Mouse (Mus musculus): ENCODE results near the gene Gp1bb. TPM values are rescaled to one million over a fixed set of nuclear protein-coding genes. Genes with fewer than 3 reads are reported as not detected.

Gene Gp1bb
- polyA plus RNA-seq, 1 experiment from 2014 or later, result 1.1 TPM

- H3K9ac ChIP-seq (replicated peaks; ENCODE audit: low read depth, low read length), result no peak overlapping the region
- H3K4me1 ChIP-seq (ENCODE audit: control insufficient read depth, insufficient read depth, low read length), result peaks cover 12% of the 10 kb centered on the region; the same call in 1 of the 2 replicates
- no peak for ATAC-seq (ENCODE audit: insufficient number of reproducible peaks, insufficient read depth, low FRiP score, low read depth)
- H3K4me3 ChIP-seq (ENCODE audit: low read depth, low read length), result no peak overlapping the region
- no peaks in the 10 kb centered on the region for H3K36me3 ChIP-seq (ENCODE audit: control insufficient read depth, insufficient read depth, low read length)
- WGBS, result 54% methylated on average over 3 of the region's 3 CpGs
- H3K27ac ChIP-seq (ENCODE audit: low read length), result no peak overlapping the region
- 0 out of 2 replicates have a peak, but pooled peaks cover 4% of the 10 kb centered on the region for H3K27me3 ChIP-seq (ENCODE audit: control insufficient read depth, insufficient read depth, low read length)
- no peak overlapping the region for H3K4me2 ChIP-seq (replicated peaks; ENCODE audit: low read depth, low read length)
- H3K9me3 ChIP-seq (ENCODE audit: control insufficient read depth, low read depth, low read length), result no peaks in the 10 kb centered on the region
Measured at GRCm38 (mm10) chr16:18632059-18632458, 9.9 kb upstream of the Gp1bb start.

DNA sequence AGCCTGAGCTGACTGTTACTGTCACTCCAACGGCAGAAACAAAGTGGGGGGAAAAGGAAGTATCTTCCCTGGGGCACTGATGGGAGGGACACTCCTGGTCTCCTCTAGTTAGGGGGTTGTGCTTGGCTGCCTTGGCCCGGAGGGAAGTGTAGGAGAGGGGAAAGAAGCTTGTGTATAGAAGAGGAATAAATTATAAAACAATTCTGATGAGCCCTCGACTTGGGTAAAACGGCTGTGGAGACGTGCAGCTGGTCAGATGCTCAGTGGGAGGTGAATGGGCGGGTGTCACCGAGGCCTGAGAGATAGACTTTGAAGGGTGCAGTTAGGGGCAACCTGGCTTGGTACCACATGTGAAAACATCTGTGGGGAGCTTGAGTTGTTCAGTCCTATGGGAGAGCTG is 8.9 kb upstream of the Gp1bb start:
- no peaks in the 10 kb centered on the region for H3K36me3 ChIP-seq (ENCODE audit: control insufficient read depth, insufficient read depth, low read length)
- WGBS, result 54% methylated on average over 7 of the region's 7 CpGs
- 0 out of 2 replicates have a peak, but pooled peaks cover 8% of the 10 kb centered on the region for H3K27me3 ChIP-seq (ENCODE audit: control insufficient read depth, insufficient read depth, low read length)
- no peaks in the 10 kb centered on the region for H3K9me3 ChIP-seq (ENCODE audit: control insufficient read depth, low read depth, low read length)
- ATAC-seq (ENCODE audit: insufficient number of reproducible peaks, insufficient read depth, low FRiP score, low read depth), result no peak
- no peak overlapping the region for H3K27ac ChIP-seq (ENCODE audit: low read length)
- no peak overlapping the region for H3K4me2 ChIP-seq (replicated peaks; ENCODE audit: low read depth, low read length)
- peaks cover 16% of the 10 kb centered on the region; the same call in 1 of the 2 replicates for H3K4me1 ChIP-seq (ENCODE audit: control insufficient read depth, insufficient read depth, low read length)
- no peak overlapping the region for H3K4me3 ChIP-seq (ENCODE audit: low read depth, low read length)
- H3K9ac ChIP-seq (replicated peaks; ENCODE audit: low read depth, low read length), result no peak overlapping the region

GRCm38 (mm10) chr16:18630291-18630690 is 8.1 kb upstream of the Gp1bb start:
- Histone ChIP-seq H3K27me3 (ENCODE audit: control insufficient read depth, insufficient read depth, low read length) (peaks cover 16% of the 10 kb centered on the region), H3K9me3 (ENCODE audit: control insufficient read depth, low read depth, low read length) (no peaks in the 10 kb centered on the region), H3K27ac (ENCODE audit: low read length) (no peak overlapping the region; the same call in 1 of the 2 replicates), H3K4me3 (ENCODE audit: low read depth, low read length) (peak overlapping the region; percentile 64), H3K4me2 (replicated peaks; ENCODE audit: low read depth, low read length) (peak overlapping the region; percentile 81), H3K36me3 (ENCODE audit: control insufficient read depth, insufficient read depth, low read length) (no peaks in the 10 kb centered on the region), H3K4me1 (ENCODE audit: control insufficient read depth, insufficient read depth, low read length) (peaks cover 20% of the 10 kb centered on the region; the same call in 1 of the 2 replicates), H3K9ac (replicated peaks; ENCODE audit: low read depth, low read length) (no peak overlapping the region; the same call in 1 of the 2 replicates)
- ATAC-seq (ENCODE audit: insufficient number of reproducible peaks, insufficient read depth, low FRiP score, low read depth), result no peak
- WGBS, result 58% methylated on average over 5 of the region's 5 CpGs

DNA sequence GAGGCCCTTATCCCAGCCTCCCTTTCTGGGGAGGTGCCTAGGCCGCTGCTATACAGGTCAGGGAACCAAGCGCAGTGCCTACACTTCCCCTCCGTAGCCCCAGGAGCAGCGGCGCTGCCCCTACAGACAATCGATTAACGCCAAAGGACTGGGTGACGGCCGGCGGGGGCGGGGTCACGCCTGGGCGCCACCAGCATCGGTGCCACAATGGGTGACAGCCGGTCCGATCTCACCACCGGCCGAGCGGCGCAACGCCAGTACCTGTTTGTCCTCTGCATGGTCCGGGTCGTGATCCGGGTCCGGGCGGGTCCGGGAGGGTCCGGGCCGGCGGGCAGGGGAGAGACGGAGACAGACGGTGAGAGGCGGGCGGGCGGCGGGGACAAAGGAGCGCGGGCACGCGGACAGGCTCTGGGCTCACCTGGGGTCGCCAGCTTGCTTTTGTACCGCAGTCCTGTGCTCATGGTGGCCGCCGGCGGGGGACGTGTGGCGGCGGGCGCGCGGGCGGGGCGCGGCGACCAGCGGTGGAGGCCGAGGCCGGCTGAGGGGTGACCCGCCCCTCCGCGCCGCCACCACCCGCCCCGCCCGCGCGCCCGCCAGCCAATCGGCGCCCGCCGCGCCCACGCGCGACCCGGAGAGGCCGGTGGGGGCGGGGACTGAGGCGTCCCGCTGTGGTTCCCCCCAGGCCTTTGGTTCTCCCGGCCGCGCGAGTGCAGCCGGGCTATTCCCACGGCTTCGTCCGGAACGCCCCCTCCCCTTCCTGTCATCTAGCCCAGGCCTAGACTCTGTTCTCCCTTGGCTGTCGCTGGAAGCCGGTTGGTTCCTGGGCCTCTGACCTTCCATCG is 7.4 kb upstream of the Gp1bb start, which contains the start of gene Sept5:
Gene Sept5, minus strand, starts transcription at position 565 of the 842 bp plus-strand sequence.
- peak within 1 kb of the TSS; percentile 64 for H3K4me3 ChIP-seq (ENCODE audit: low read depth, low read length)
- H3K27me3 ChIP-seq (ENCODE audit: control insufficient read depth, insufficient read depth, low read length), result peaks cover 21% of the 10 kb centered on the region
- WGBS, result under 1% methylated on average over 89 of the region's 93 CpGs
- H3K4me2 ChIP-seq (replicated peaks; ENCODE audit: low read depth, low read length), result peak within 1 kb of the TSS; percentile 81
- peaks cover 20% of the 10 kb centered on the region; the same call in 1 of the 2 replicates for H3K4me1 ChIP-seq (ENCODE audit: control insufficient read depth, insufficient read depth, low read length)
- H3K27ac ChIP-seq (ENCODE audit: low read length), result no peak within 1 kb of the TSS; the same call in 1 of the 2 replicates
- H3K9ac ChIP-seq (replicated peaks; ENCODE audit: low read depth, low read length), result peak within 1 kb of the TSS; percentile 52
- peak; percentile 50 for ATAC-seq (ENCODE audit: insufficient number of reproducible peaks, insufficient read depth, low FRiP score, low read depth)
- H3K9me3 ChIP-seq (ENCODE audit: control insufficient read depth, low read depth, low read length), result no peaks in the 10 kb centered on the region
- H3K36me3 ChIP-seq (ENCODE audit: control insufficient read depth, insufficient read depth, low read length), result no peaks in the 10 kb centered on the region

DNA sequence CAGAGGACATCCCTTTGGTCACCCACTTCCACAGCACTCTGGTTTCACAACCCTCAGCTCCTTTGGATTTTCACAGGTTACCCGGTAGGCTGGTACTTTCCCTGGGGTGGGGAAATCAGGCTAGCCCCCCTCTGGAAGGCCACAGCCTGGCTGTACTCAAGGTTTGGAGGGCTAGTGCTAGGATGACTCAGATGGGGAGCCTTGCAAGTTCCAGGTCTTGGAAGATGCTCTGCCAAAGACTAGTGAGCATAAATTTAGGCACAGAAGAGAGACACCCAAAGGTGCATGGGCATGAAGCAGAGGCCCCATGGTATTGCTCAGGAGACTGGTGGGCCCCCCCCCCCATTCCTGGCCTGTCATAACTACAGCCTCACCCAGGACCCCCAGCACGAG is 6.7 kb upstream of the Gp1bb start:
- Histone ChIP-seq H3K4me2 (replicated peaks; ENCODE audit: low read depth, low read length) (peak overlapping the region; percentile 81), H3K4me1 (ENCODE audit: control insufficient read depth, insufficient read depth, low read length) (peaks cover 20% of the 10 kb centered on the region; the same call in 1 of the 2 replicates), H3K9ac (replicated peaks; ENCODE audit: low read depth, low read length) (peak overlapping the region; percentile 52), H3K4me3 (ENCODE audit: low read depth, low read length) (peak overlapping the region; percentile 64), H3K27ac (ENCODE audit: low read length) (no peak overlapping the region), H3K9me3 (ENCODE audit: control insufficient read depth, low read depth, low read length) (no peaks in the 10 kb centered on the region), H3K36me3 (ENCODE audit: control insufficient read depth, insufficient read depth, low read length) (no peaks in the 10 kb centered on the region), H3K27me3 (ENCODE audit: control insufficient read depth, insufficient read depth, low read length) (peaks cover 21% of the 10 kb centered on the region)
- no peak for ATAC-seq (ENCODE audit: insufficient number of reproducible peaks, insufficient read depth, low FRiP score, low read depth)
- WGBS, result 26% methylated on average over 2 of the region's 2 CpGs

- Histone ChIP-seq H3K4me3 (ENCODE audit: low read depth, low read length) (peak overlapping the region; percentile 64), H3K4me1 (ENCODE audit: control insufficient read depth, insufficient read depth, low read length) (peaks cover 20% of the 10 kb centered on the region; the same call in 1 of the 2 replicates), H3K4me2 (replicated peaks; ENCODE audit: low read depth, low read length) (peak overlapping the region; percentile 81), H3K9me3 (ENCODE audit: control insufficient read depth, low read depth, low read length) (no peaks in the 10 kb centered on the region), H3K36me3 (ENCODE audit: control insufficient read depth, insufficient read depth, low read length) (no peaks in the 10 kb centered on the region), H3K27me3 (ENCODE audit: control insufficient read depth, insufficient read depth, low read length) (peaks cover 25% of the 10 kb centered on the region), H3K27ac (ENCODE audit: low read length) (no peak overlapping the region), H3K9ac (replicated peaks; ENCODE audit: low read depth, low read length) (0 out of 2 replicates have a peak overlapping the region, but pooled peaks have one; percentile 18)
- WGBS, result 66% methylated on average over 7 of the region's 7 CpGs
- ATAC-seq (ENCODE audit: insufficient number of reproducible peaks, insufficient read depth, low FRiP score, low read depth), result no peak
Measured at GRCm38 (mm10) chr16:18628206-18628947, 6.2 kb upstream of the Gp1bb start.

DNA sequence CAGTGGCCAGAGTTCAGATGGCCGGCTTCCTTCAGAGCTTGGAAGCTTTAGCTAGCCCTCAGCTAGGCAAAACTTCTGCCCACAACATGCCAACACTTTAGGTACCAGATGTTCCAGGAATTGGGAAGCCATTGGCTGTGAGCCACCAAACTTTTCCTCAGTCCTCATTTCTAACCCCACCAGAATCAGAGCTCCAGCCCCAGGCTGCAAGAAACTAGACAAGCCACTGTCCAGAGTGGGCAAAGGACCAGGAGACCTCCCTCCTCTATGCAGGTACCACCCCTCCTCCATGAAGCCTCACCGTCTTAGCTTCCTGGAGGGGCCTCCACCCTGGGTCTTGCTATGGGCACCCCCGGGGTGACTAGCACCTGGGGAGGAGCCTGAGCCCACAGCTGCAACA is 5.0 kb upstream of the Gp1bb start:
- peaks cover 2% of the 10 kb centered on the region; the same call in 1 of the 2 replicates for H3K36me3 ChIP-seq (ENCODE audit: control insufficient read depth, insufficient read depth, low read length)
- peaks cover 20% of the 10 kb centered on the region for H3K4me1 ChIP-seq (ENCODE audit: control insufficient read depth, insufficient read depth, low read length)
- no peaks in the 10 kb centered on the region for H3K9me3 ChIP-seq (ENCODE audit: control insufficient read depth, low read depth, low read length)
- H3K27me3 ChIP-seq (ENCODE audit: control insufficient read depth, insufficient read depth, low read length), result peaks cover 38% of the 10 kb centered on the region
- peak overlapping the region; percentile 42 for H3K4me3 ChIP-seq (ENCODE audit: low read depth, low read length)
- WGBS, result 50% methylated on average over 3 of the region's 3 CpGs
- no peak overlapping the region for H3K27ac ChIP-seq (ENCODE audit: low read length)
- H3K4me2 ChIP-seq (replicated peaks; ENCODE audit: low read depth, low read length), result 0 out of 2 replicates have a peak overlapping the region, but pooled peaks have one; percentile 79
- ATAC-seq (ENCODE audit: insufficient number of reproducible peaks, insufficient read depth, low FRiP score, low read depth), result no peak
- H3K9ac ChIP-seq (replicated peaks; ENCODE audit: low read depth, low read length), result no peak overlapping the region

DNA sequence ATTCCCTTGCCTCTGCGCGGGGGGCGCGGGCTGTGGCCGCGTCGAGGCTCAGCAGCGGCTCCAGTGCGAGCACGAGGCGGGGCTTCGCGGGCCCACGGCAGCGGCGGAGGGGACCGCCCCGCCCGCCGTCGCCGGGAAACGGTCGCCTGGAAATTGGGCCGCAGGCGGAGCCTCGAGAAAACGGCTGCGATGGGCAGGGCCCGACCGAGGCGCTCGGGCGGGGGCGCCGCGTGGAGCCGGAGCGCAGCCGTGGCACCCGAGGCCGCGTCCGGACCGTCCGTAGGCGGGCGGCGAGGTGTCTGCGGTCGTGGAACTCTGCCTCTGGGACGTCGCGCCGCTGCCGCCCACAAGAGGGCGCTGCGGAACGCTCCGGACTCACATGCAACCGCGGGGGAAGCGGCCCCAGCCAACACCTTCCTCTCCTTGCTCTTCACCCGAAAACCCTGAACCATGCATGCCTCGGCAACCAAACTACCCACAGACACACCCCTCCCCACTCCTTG is 4.2 kb upstream of the Gp1bb start, which contains the start of gene Gm49601:
Gene Gm49601, minus strand, starts transcription at position 52 of the 503 bp plus-strand sequence.
- Histone ChIP-seq H3K4me2 (replicated peaks; ENCODE audit: low read depth, low read length) (peak within 1 kb of the TSS; percentile 79), H3K9me3 (ENCODE audit: control insufficient read depth, low read depth, low read length) (no peaks in the 10 kb centered on the region), H3K27me3 (ENCODE audit: control insufficient read depth, insufficient read depth, low read length) (peaks cover 45% of the 10 kb centered on the region), H3K4me3 (ENCODE audit: low read depth, low read length) (peak within 1 kb of the TSS; percentile 42), H3K27ac (ENCODE audit: low read length) (no peak within 1 kb of the TSS), H3K36me3 (ENCODE audit: control insufficient read depth, insufficient read depth, low read length) (peaks cover 2% of the 10 kb centered on the region; the same call in 1 of the 2 replicates), H3K4me1 (ENCODE audit: control insufficient read depth, insufficient read depth, low read length) (peaks cover 23% of the 10 kb centered on the region), H3K9ac (replicated peaks; ENCODE audit: low read depth, low read length) (peak within 1 kb of the TSS; percentile 22; the same call in 1 of the 2 replicates)
- ATAC-seq (ENCODE audit: insufficient number of reproducible peaks, insufficient read depth, low FRiP score, low read depth), result peak; percentile 59; the same call in 1 of the 2 replicates
- under 1% methylated on average over 59 of the region's 65 CpGs for WGBS

Measured in stomach, embryonic 14.5 days (tissue).